36 mouse cellular contexts compared by ENCODE assay signal in genomic region chr17:65579766-65580165, GRCm38 (mm10). TPM values are rescaled to one million over a fixed set of nuclear protein-coding genes. Genes with fewer than 3 reads are reported as not detected.
"Had no signal": no experiment of that assay in that cellular context is flagged by ENCODE, and none has a peak within 500 bp of the region (broad histone marks: within the 10 kb centered on the region; RNA-seq: fewer than 3 reads in every experiment).

No protein-coding gene starts in this region.

- H3K27ac ChIP-seq: left cerebral cortex, adult 2 months; limb, embryonic 10.5 days; limb, embryonic 12.5 days; limb, embryonic 13.5 days; limb, embryonic 15.5 days; liver, embryonic 13.5 days; liver, embryonic 14.5 days; liver, embryonic 15.5 days; lung, embryonic 15.5 days; macrophage; midbrain, embryonic 10.5 days; midbrain, embryonic 12.5 days; midbrain, embryonic 13.5 days; midbrain, embryonic 15.5 days; neural tube, embryonic 12.5 days had no signal

- ATAC-seq: lung, postnatal 0 days; midbrain, embryonic 13.5 days; midbrain, embryonic 15.5 days; midbrain, embryonic 16.5 days had no signal

- H3K4me2 ChIP-seq: limb, embryonic 12.5 days; limb, embryonic 13.5 days; limb, embryonic 15.5 days; liver, embryonic 13.5 days; liver, embryonic 15.5 days; lung, embryonic 14.5 days; lung, embryonic 15.5 days; midbrain, embryonic 11.5 days; midbrain, embryonic 12.5 days; midbrain, embryonic 13.5 days; midbrain, embryonic 15.5 days; neural tube, embryonic 12.5 days had no signal

- H3K4me1 ChIP-seq: limb, embryonic 10.5 days; limb, embryonic 15.5 days; liver, embryonic 13.5 days; liver, embryonic 15.5 days; lung, embryonic 15.5 days; midbrain, embryonic 10.5 days; midbrain, embryonic 12.5 days; midbrain, embryonic 13.5 days; midbrain, embryonic 15.5 days; neural tube, embryonic 12.5 days had no signal

- H3K9me3 ChIP-seq: limb, embryonic 10.5 days; limb, embryonic 12.5 days; limb, embryonic 13.5 days; limb, embryonic 15.5 days; liver, embryonic 13.5 days; liver, embryonic 15.5 days; lung, embryonic 15.5 days; megakaryocyte, embryonic 14.5 days; midbrain, embryonic 10.5 days; midbrain, embryonic 12.5 days; midbrain, embryonic 13.5 days; midbrain, embryonic 15.5 days; neural tube, embryonic 12.5 days had no signal

- H3K4me3 ChIP-seq: left cerebral cortex, adult 2 months; limb, embryonic 10.5 days; limb, embryonic 12.5 days; limb, embryonic 13.5 days; limb, embryonic 15.5 days; liver, embryonic 13.5 days; liver, embryonic 15.5 days; lung, embryonic 15.5 days; megakaryocyte, embryonic 14.5 days; midbrain, embryonic 10.5 days; midbrain, embryonic 12.5 days; midbrain, embryonic 13.5 days; midbrain, embryonic 15.5 days; myocyte; neural tube, embryonic 12.5 days had no signal

- H3K9ac ChIP-seq: limb, embryonic 12.5 days; limb, embryonic 13.5 days; limb, embryonic 15.5 days; liver, embryonic 13.5 days; liver, embryonic 14.5 days; liver, embryonic 15.5 days; lung, embryonic 14.5 days; lung, embryonic 15.5 days; midbrain, embryonic 12.5 days; midbrain, embryonic 13.5 days; midbrain, embryonic 15.5 days; neural tube, embryonic 12.5 days had no signal

- H3K27me3 ChIP-seq: limb, embryonic 12.5 days; limb, embryonic 13.5 days; limb, embryonic 15.5 days; liver, embryonic 13.5 days; liver, embryonic 15.5 days; lung, embryonic 15.5 days; megakaryocyte, embryonic 14.5 days; midbrain, embryonic 12.5 days; midbrain, embryonic 13.5 days; midbrain, embryonic 15.5 days; neural tube, embryonic 12.5 days had no signal

- DNase-seq: left cerebral cortex, postnatal 4 days; liver; liver, embryonic 13.5 days; lung, adult 18-20 months; lung, adult 2 months; lung, embryonic 14.5 days; lung, postnatal 10 days; lung, postnatal 14 days; lung, postnatal 36 days; lung, postnatal 4 days; midbrain, embryonic 14.5 days had no signal

RNA-seq across cellular contexts. Expression of gene Tmem232, which starts 39.2 kb away (rescaled TPM):
- total RNA-seq: megakaryocyte progenitor cell, adult 5-6 weeks; megakaryocyte, adult 5-6 weeks; megakaryocyte-erythroid progenitor cell, adult 5-6 weeks; monocyte, adult 5-6 weeks had no signal
- polyA plus RNA-seq: limb, embryonic 12.5 days; liver, embryonic 13.5 days; liver, embryonic 14.5 days; liver, embryonic 15.5 days; liver, embryonic 16.5 days; lung, embryonic 14.5 days; macrophage; midbrain, embryonic 10.5 days; midbrain, embryonic 11.5 days; midbrain, embryonic 12.5 days; midbrain, embryonic 14.5 days; myocyte; neural tube, embryonic 11.5 days had no signal
